Mouse (Mus musculus): ENCODE results near the gene Teddm3. TPM values are rescaled to one million over a fixed set of nuclear protein-coding genes. Genes with fewer than 3 reads are reported as not detected.
"Not testable (repeated sequence)": the region's sequence is repeated elsewhere in the genome, so short reads cannot be mapped to it uniquely, and the experiment has no call there.

Teddm3 gene
- polyA plus RNA-seq, 1 experiment from 2014 or later, result not detected

DNA sequence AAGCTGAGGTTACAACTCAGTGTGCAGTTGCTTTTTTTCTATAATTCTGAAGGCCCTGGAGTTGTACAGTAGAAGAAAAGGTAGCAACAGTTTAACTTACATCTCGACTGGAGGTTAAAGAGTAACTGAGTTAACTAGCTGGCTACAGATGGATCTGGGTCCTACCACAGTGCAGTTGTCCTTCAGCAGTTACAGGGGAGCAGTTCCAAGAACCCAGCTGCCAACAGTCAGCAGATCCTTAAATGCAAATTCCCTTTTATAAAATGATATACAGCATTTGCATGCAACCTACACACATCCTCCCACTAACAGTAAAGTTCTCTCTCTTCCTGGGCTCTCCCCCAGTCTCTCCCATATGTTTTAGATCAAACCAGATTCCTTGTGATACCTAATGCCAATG, 28.3 kb upstream of the Teddm3 start:
- no peak for TF ChIP-seq CTCF (IDR thresholded peaks at IDR 0.05; ENCODE audit: low read depth)
- H3K4me3 ChIP-seq (ENCODE audit: low read depth, low read length), result no peak overlapping the region
- no peak for ATAC-seq (ENCODE audit: insufficient read depth)
- no peak overlapping the region for H3K9ac ChIP-seq
- no peaks in the 10 kb centered on the region for H3K27me3 ChIP-seq (ENCODE audit: insufficient read depth, low read length)
- H3K4me2 ChIP-seq, result no peak overlapping the region
- whole genome bisulfite sequencing, result 63% methylated on average over 1 of the region's 1 CpGs
- no peak overlapping the region for H3K27ac ChIP-seq (ENCODE audit: low read depth)
- DNase-seq, result no peak
- H3K9me3 ChIP-seq (ENCODE audit: low read depth, low read length), result no peaks in the 10 kb centered on the region
- no peaks in the 10 kb centered on the region for H3K36me3 ChIP-seq (ENCODE audit: insufficient read depth)
- no peaks in the 10 kb centered on the region for H3K4me1 ChIP-seq (ENCODE audit: insufficient read depth)

DNA sequence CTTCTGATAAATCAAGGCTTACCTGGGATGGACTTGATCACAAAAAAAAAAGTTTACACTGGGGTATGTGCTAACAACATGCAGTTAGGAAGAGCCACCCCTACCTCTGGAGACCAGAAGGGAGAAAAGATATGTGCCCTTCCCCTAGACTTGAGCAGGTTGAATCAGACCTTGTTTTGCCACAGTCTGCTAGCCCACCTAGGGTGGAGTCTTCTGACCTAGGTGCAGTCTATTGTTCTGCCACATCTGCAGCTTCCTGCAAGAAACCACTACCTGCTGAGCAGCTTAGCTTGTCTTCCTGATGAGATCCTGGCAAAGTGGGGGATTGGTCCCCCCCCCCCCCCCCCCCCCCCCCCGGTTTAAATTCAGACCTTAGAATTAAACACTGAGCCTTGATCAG, 21.4 kb upstream of the Teddm3 start:
- no peak overlapping the region for H3K4me3 ChIP-seq (ENCODE audit: low read depth, low read length)
- H3K9ac ChIP-seq, result no peak overlapping the region
- no peak overlapping the region for H3K4me2 ChIP-seq
- WGBS, result no CpG with 5 or more reads among the region's 1 CpGs
- H3K27ac ChIP-seq (ENCODE audit: low read depth), result no peak overlapping the region
- no peaks in the 10 kb centered on the region for H3K9me3 ChIP-seq (ENCODE audit: low read depth, low read length)
- ATAC-seq (ENCODE audit: insufficient read depth), result no peak
- H3K36me3 ChIP-seq (ENCODE audit: insufficient read depth), result no peaks in the 10 kb centered on the region
- TF ChIP-seq CTCF (IDR thresholded peaks at IDR 0.05; ENCODE audit: low read depth), result no peak
- no peaks in the 10 kb centered on the region for H3K4me1 ChIP-seq (ENCODE audit: insufficient read depth)
- no peak for DNase-seq
- no peaks in the 10 kb centered on the region for H3K27me3 ChIP-seq (ENCODE audit: insufficient read depth, low read length)

DNA sequence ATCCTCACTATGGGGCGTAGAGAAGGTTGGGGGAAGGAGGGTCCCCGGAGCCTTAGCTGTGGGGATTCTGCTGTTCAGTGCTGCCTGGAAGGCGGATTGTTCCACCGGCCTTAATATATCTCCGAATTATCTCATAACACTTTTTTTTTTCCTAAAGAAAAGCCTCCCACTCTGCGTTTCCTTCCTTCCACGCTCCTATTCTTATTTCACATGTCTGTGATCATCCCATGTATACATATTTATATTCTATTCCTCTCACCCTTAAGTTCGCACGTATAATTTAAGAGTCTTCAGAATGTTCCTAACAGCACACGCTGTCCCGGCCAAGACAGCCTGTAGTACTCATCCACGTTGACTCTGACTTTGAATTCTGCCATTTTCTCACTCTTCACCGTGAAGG, 14.9 kb upstream of the Teddm3 start:
- no peak for DNase-seq

DNA sequence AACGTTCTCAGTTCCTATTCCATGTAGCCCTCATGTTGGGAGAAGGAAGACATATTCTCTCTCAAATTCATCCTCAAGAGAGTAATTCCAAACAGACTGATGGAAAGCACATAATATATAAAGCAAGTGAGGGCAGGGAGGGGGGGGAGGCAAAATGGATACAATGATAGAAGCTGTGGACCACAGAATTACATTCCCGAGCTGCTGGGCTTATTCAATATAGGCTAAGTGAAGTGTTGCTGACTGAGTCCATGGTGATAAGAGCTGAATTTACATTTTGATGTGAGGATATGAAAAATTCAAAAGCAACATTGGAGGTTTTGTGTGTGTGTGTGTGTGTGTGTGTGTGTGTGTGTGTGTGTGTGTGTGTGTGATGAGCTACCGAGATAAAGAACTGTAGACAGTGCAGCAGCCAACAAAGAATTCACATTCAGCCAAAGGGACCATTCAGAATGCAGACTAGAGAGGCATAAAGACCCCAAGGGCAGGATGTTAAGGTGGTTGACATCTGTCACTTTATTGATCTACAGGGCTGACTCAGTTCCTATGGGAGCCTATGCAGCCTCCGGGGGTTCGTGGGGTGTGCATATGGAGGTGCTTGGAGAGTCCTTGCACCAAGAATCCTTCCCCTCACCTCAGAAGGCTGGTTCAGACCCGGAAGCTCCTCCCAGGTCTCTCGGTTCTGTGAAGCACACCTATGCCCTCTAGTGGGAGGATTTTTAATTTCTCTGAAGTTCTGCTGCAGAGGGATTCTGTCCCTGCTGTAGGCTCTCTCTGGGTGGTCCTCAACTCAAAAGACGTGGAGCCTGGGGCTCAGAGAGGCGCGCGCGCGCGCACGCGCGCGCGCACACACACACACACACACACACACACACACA, 11.8 kb upstream of the Teddm3 start:
- WGBS, result 13% methylated on average over 17 of the region's 19 CpGs

More for the DNA sequence above, 14.9 kb upstream of the Teddm3 start:
- Histone ChIP-seq H3K4me3 (ENCODE audit: low read depth, low read length) (no peak overlapping the region), H3K27ac (ENCODE audit: low read depth) (no peak overlapping the region), H3K36me3 (ENCODE audit: insufficient read depth) (no peaks in the 10 kb centered on the region), H3K9ac (no peak overlapping the region), H3K9me3 (ENCODE audit: low read depth, low read length) (no peaks in the 10 kb centered on the region), H3K4me2 (no peak overlapping the region), H3K4me1 (ENCODE audit: insufficient read depth) (no peaks in the 10 kb centered on the region), H3K27me3 (ENCODE audit: insufficient read depth, low read length) (no peaks in the 10 kb centered on the region)
- 83% methylated on average over 13 of the region's 13 CpGs for WGBS
- ATAC-seq (ENCODE audit: insufficient read depth), result no peak
- no peak for TF ChIP-seq CTCF (IDR thresholded peaks at IDR 0.05; ENCODE audit: low read depth)

DNA sequence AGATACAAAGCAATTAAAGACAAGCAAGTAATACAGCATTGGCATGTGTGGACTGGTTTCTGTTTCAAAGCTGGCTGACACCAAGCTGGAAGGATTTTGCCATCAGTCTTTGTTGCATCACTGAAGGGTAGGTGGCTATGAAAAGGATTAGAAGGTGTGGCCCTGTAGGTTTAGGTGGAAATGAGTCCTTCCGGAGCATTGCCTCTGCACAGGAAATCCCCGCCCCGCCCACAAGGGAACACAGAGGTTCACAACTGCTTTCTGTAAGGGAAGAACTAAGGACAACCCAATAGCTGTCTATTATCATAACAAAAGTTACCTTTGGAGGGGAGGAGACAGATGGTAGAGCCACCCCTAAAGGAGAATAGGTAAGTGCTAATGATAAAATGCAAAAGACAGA, 9.6 kb upstream of the Teddm3 start:
- not testable (repeated sequence) for H3K27me3 ChIP-seq (ENCODE audit: insufficient read depth, low read length); DNase-seq; H3K4me3 ChIP-seq (ENCODE audit: low read depth, low read length); H3K36me3 ChIP-seq (ENCODE audit: insufficient read depth); H3K9ac ChIP-seq; H3K27ac ChIP-seq (ENCODE audit: low read depth); ATAC-seq (ENCODE audit: insufficient read depth); H3K4me1 ChIP-seq (ENCODE audit: insufficient read depth); H3K9me3 ChIP-seq (ENCODE audit: low read depth, low read length); H3K4me2 ChIP-seq
- WGBS, result 79% methylated on average over 3 of the region's 3 CpGs

More for the DNA sequence above, 11.8 kb upstream of the Teddm3 start:
- H3K27me3 ChIP-seq (ENCODE audit: insufficient read depth, low read length); H3K36me3 ChIP-seq (ENCODE audit: insufficient read depth); H3K4me3 ChIP-seq (ENCODE audit: low read depth, low read length); H3K4me2 ChIP-seq; H3K27ac ChIP-seq (ENCODE audit: low read depth); H3K9ac ChIP-seq; H3K4me1 ChIP-seq (ENCODE audit: insufficient read depth); H3K9me3 ChIP-seq (ENCODE audit: low read depth, low read length): not testable (repeated sequence)
- peak; percentile 21; the same call in 1 of the 2 replicates for TF ChIP-seq CTCF (IDR thresholded peaks at IDR 0.05; ENCODE audit: low read depth)
- peak; percentile 4 for DNase-seq
- ATAC-seq (ENCODE audit: insufficient read depth), result peak; percentile 90

DNA sequence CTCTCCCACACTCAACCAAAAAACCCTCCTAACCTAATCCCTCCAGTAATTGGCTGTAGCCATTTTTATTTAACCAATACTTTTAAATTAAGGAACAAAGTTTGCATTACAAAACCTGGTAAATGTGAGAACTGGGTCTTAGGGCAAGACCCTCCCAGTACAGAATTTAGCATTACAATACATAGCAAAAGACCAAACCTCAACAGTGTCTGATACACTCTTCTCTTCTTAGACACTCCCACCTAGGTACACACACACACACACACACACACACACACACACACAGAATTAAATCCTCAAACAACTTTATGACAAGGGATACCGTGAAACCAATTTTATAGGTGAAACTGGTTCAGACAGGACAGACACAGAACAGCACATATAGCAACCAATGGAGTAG, 5.4 kb upstream of the Teddm3 start:
- not testable (repeated sequence) for ATAC-seq (ENCODE audit: insufficient read depth); H3K27me3 ChIP-seq (ENCODE audit: insufficient read depth, low read length); H3K9ac ChIP-seq; H3K27ac ChIP-seq (ENCODE audit: low read depth); H3K4me2 ChIP-seq; H3K36me3 ChIP-seq (ENCODE audit: insufficient read depth); H3K4me1 ChIP-seq (ENCODE audit: insufficient read depth); H3K4me3 ChIP-seq (ENCODE audit: low read depth, low read length); DNase-seq; H3K9me3 ChIP-seq (ENCODE audit: low read depth, low read length)
- WGBS, result 81% methylated on average over 1 of the region's 1 CpGs

DNA sequence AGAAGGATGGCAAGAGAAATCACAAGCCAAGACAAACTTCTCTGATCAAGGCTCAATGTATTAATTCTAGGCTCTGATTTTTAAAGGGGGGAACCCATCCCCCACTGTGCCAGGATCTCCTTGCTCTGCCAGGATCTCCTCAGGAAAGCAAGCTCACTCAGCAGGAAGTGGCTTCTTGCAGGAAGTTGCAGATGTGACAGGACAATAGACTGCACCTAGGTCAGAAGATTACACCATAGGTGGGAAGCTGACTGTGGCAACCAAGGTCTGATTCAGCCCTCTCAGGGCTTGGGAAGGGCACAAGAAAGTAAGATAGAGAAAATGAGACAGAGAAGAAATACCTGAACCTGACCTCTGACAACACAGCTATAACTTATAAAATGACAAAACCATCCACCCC, 2.5 kb upstream of the Teddm3 start:
- not testable (repeated sequence) for H3K4me3 ChIP-seq (ENCODE audit: low read depth, low read length); H3K4me1 ChIP-seq (ENCODE audit: insufficient read depth); DNase-seq; H3K36me3 ChIP-seq (ENCODE audit: insufficient read depth); H3K9me3 ChIP-seq (ENCODE audit: low read depth, low read length); ATAC-seq (ENCODE audit: insufficient read depth); H3K27ac ChIP-seq (ENCODE audit: low read depth); H3K4me2 ChIP-seq; H3K27me3 ChIP-seq (ENCODE audit: insufficient read depth, low read length); H3K9ac ChIP-seq
